Mouse (Mus musculus): ENCODE measurements around the gene Tecpr1.

Tecpr1 gene

GRCm38 (mm10) chr5:144189950-144190583 is 33.3 kb downstream of the Tecpr1 start, which contains the start of gene Bhlha15:
TSS of gene Bhlha15 (plus strand) at chr5:144190286.
- in situ Hi-C loops (cut with MboI; ENCODE audit: low pct_unique_long_range_greater_than_20kb in 1 of 2, low sequenced_read_pairs in 2 of 2, unreplicated experiment in 1 of 2) = no loop called here

- in situ Hi-C loops (cut with MboI; ENCODE audit: low pct_unique_long_range_greater_than_20kb in 1 of 2, low sequenced_read_pairs in 2 of 2, unreplicated experiment in 1 of 2) = no loop called here
These were observed 34.1 kb downstream of the Tecpr1 start for GRCm38 (mm10) chr5:144189327-144189726.

GRCm38 (mm10) chr5:144188422-144188821 is 35.0 kb downstream of the Tecpr1 start:
- in situ Hi-C loops (cut with MboI; ENCODE audit: low pct_unique_long_range_greater_than_20kb in 1 of 2, low sequenced_read_pairs in 2 of 2, unreplicated experiment in 1 of 2) = no loop called here

DNA sequence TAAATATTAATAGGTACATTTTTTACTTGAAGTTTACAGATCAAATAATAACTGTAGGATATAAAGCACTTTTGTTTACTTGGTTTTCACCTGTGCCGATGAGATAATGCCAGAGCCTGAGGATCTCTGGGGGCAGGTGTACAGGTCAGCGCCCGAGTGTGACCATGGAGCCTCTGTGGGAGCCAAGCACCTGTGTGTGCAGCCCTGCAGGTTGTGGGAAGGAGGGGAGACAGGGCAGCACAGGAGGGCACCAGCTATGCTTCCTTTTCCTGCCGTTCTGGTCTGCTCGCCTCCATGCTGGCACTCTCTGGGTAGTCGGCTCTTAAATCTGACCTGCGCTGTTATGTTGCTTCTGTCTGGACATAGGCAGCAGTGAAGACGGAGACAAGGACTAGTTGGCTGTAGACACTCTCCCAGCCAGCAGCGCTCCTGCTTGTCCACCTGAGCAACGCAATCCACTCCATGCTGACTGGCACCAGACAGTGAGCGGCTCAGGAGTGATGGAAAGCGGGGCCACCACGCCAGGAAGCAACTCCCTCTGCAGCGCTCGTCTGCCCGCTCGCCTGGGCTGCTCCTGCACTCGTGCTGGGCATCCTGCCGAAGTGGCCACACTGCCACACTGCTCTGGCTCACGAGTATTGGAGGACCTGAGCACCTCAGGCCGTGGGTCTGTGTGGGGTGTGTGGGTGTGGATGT is 38.9 kb downstream of the Tecpr1 start:
- in situ Hi-C loops (cut with MboI; ENCODE audit: low pct_unique_long_range_greater_than_20kb in 1 of 2, low sequenced_read_pairs in 2 of 2, unreplicated experiment in 1 of 2) = no loop called here

DNA sequence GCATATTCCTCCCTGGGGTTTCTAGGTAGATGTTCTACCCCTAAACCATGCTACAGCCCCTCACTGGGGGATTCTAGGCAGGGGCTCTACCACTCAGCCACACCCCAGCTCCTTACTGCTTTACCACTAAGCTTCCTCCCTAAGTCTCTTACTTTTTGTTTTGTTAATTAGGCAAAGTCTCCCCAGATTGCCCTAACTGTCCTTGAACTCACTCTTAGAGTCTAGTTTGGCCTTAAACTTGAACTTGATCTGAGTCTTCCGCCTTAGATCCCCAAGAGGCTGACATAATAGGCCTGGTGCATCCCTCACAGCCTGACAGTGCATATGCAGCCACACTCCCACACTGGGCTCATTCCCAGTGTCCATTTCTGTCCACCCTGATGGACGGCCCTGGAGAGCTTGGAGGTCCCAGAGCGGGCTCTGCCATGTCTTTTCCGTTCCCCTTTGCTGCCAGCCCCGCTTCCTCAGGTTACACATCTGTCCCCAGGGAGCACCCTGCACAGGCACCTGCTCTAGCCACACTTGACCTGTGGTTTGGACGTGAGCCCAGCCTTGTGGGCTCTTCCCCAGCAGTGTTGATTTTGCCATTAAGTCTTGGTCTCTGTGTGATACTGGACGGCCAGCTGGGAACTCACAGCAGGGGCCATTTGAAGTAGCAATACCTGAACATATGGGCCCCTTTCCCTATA is 39.6 kb downstream of the Tecpr1 start:
- in situ Hi-C loops (cut with MboI; ENCODE audit: low pct_unique_long_range_greater_than_20kb in 1 of 2, low sequenced_read_pairs in 2 of 2, unreplicated experiment in 1 of 2) = no loop called here

- in situ Hi-C loops (cut with MboI; ENCODE audit: low pct_unique_long_range_greater_than_20kb in 1 of 2, low sequenced_read_pairs in 2 of 2, unreplicated experiment in 1 of 2) = no loop called here
These were observed 40.2 kb downstream of the Tecpr1 start for GRCm38 (mm10) chr5:144183248-144183559.

DNA sequence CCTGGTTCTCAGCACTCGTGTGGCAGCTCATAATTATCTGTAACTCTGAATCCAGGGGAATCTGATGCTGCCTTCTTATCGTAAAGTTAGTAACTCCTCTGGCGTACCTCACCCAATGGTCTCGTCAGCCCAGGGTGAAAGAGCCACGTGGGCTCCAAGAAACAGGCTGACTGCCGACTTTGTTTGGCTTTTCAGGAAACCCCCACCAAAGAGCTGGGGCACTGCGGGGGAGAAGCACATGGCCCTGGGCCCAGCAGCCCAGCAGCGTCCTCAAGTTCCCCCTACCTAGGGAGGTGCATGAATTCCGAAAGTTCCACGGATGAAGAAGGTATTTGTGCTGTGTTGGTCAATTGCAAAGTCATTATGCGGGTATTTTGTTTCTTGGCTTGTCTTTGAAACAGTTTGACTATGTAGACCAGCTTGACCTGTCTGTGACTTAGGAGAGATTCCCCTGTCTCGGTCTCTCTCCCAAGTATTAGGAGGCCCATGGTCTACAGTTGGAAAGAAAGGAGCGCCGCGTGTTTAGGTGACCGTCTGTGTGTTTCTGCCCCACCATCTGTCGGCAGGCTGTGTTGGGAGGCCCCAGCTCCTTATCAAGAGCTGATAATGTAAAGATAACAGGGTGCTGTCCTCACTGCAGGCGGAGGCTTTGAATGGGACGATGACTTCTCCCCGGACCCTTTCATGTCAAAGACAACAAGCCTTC is 40.7 kb downstream of the Tecpr1 start:
- in situ Hi-C loops (cut with MboI; ENCODE audit: low pct_unique_long_range_greater_than_20kb in 1 of 2, low sequenced_read_pairs in 2 of 2, unreplicated experiment in 1 of 2) = no loop called here

- in situ Hi-C loops (cut with MboI; ENCODE audit: low pct_unique_long_range_greater_than_20kb in 1 of 2, low sequenced_read_pairs in 2 of 2, unreplicated experiment in 1 of 2) = no loop called here
These were observed 42.2 kb downstream of the Tecpr1 start for GRCm38 (mm10) chr5:144181249-144181648.

GRCm38 (mm10) chr5:144178216-144178615 is 45.2 kb downstream of the Tecpr1 start:
- in situ Hi-C loops (cut with MboI; ENCODE audit: low pct_unique_long_range_greater_than_20kb in 1 of 2, low sequenced_read_pairs in 2 of 2, unreplicated experiment in 1 of 2) = no loop called here

GRCm38 (mm10) chr5:144173648-144174047 is 49.8 kb downstream of the Tecpr1 start:
- in situ Hi-C loops (cut with MboI; ENCODE audit: low pct_unique_long_range_greater_than_20kb in 1 of 2, low sequenced_read_pairs in 2 of 2, unreplicated experiment in 1 of 2) = no loop called here

- in situ Hi-C loops (cut with MboI; ENCODE audit: low pct_unique_long_range_greater_than_20kb in 1 of 2, low sequenced_read_pairs in 2 of 2, unreplicated experiment in 1 of 2) = no loop called here
These were observed 54.0 kb downstream of the Tecpr1 start for GRCm38 (mm10) chr5:144169275-144169975.

DNA sequence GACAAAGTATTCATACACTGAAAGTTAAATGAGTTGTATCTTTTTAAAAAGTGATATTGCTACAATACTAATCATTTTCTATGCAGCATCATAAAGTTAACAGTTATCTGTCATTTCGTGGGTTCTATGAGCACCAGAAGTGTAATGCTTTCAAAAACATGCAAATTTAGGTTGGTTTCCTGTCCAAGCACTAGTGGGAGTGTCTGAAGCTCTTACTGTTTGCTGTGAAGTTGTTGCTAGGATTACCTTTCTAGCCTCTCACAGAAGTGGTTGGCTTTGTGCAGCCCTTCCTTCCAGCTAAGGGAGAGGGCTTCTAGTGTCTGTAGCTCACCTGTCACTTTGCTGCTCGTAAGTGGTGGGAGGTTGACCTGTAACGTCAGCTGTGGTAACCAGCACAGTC is 57.7 kb downstream of the Tecpr1 start:
- in situ Hi-C loops (cut with MboI; ENCODE audit: low pct_unique_long_range_greater_than_20kb in 1 of 2, low sequenced_read_pairs in 2 of 2, unreplicated experiment in 1 of 2) = no loop called here

DNA sequence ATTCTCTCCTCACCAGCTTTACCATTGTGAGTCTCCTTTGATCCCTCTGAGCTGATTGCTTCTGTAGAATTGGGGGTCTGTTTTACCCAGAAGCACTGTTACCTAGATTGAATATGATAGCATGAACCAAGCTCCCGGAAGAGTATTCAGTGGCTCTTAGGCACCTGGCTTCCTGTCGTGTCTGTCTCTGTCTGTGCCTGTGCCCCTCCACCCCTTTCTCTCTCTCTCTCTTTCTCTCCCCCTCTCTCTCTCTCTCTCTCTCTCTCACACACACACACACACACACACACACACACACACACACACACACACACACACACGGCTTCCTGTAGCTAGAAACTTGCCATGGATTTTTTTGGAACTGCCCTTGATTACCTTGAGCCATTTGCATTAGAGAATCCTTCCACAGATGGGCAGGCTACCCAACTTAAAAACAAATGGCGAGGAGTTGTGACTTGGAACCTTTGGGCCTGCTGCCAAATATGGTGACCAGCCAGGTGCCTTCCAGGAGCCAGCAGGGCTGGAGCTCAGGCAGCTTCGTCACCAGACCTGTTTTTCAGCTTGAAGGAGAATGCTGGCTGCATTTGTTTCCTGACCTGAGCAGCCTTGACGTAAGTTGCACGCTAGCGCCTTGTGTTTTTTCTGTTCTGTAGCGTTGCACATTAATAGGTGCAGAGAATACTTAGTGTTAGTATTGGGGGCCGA is 60.5 kb downstream of the Tecpr1 start:
- in situ Hi-C loops (cut with MboI; ENCODE audit: low pct_unique_long_range_greater_than_20kb in 1 of 2, low sequenced_read_pairs in 2 of 2, unreplicated experiment in 1 of 2) = no loop called here

DNA sequence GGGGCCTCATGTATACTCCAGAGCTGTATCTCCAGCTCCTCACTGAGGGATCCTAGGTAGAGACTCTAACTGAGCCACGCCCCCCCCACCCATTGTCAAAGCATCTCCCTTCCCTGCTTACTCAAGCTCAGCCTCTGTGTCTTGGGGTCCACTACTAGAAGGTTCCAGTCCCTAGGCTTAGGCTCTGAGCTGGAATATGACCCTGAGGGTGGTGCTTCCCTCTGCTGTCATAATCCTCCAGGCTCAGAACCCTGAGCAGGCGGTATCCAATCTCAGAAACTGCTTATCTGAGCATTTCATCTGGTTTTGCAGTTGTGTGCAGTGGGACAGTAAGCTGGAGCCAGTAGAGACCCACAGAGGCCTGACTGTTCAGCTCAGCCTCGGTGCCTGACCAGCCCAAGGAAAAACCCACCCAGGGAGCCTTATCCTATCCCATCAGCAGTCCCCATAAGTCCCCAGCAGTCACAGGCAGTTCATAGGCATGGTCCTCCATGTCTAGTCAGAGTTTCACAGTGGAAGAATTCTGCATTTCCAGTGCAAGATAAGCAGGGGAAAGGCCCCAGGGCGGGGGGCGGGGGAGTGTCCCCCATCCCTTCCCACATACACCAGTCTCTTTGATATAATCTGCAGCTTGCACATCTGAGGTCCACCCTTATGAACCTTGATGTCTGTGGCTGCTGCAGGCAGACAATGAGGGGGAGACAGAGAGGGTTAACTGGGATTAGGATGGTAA is 61.2 kb downstream of the Tecpr1 start:
- in situ Hi-C loops (cut with MboI; ENCODE audit: low pct_unique_long_range_greater_than_20kb in 1 of 2, low sequenced_read_pairs in 2 of 2, unreplicated experiment in 1 of 2) = no loop called here

DNA sequence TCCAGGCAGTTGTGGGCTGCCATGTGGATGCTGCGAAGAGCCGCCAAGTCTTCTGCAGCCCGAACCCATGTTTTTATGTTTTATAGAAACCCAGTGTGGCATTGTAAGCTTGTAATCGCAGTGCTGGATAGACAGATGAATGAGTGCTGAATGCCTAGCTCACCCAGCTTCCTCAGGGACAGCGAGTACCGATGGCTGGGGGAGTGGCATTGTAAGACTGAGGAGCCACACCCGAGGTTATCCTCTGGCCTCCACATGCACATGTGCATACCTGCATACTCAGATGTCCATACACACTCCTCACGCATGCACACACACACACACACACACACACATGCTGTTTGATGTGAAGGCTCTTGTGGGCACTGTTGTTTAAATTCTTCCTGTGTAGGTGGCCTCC is 64.3 kb downstream of the Tecpr1 start:
- in situ Hi-C loops (cut with MboI; ENCODE audit: low pct_unique_long_range_greater_than_20kb in 1 of 2, low sequenced_read_pairs in 2 of 2, unreplicated experiment in 1 of 2) = loop anchor here (10.0 kb wide), 1 partner anchor 104 kb away; no protein-coding TSS in a partner anchor

DNA sequence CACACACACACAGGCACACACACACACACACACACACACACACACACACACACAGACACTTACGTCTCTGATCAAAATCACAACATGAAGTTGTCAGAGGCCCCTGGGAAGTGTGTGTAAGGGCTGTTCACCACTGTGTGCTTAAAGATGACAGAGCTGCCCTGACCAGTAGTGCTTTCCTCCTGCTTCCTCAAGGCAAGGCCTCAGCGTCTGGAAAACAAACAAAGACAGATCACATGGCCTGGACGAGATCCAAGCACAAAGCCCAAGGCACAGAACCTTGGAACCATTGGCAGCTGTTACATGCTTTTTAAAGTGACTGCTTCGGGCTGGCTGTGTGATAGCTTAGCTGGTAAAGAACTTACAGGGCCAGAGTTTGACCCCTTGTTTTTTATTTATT is 64.8 kb downstream of the Tecpr1 start:
- in situ Hi-C loops (cut with MboI; ENCODE audit: low pct_unique_long_range_greater_than_20kb in 1 of 2, low sequenced_read_pairs in 2 of 2, unreplicated experiment in 1 of 2) = loop anchor here (10.0 kb wide), 1 partner anchor 104 kb away; no protein-coding TSS in a partner anchor

DNA sequence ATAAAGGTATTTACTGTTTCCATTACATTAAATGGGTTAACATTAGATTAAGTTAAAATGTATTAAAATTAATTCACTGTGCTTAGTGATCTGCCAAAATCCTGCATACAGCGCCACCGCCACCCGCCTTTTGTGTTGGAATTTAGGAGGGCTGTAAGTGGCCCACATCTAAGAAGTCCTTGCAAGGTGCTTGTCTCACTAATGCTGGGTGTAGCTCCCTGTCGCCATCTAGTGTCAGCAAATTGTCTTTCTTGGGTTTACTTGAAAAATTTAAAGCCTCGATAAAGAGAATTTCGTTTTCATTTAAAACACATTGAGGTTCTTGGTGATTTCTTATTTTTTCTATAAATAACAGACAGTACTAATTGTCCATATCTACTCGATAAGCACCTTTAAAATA is 68.9 kb downstream of the Tecpr1 start:
- in situ Hi-C loops (cut with MboI; ENCODE audit: low pct_unique_long_range_greater_than_20kb in 1 of 2, low sequenced_read_pairs in 2 of 2, unreplicated experiment in 1 of 2) = loop anchor here (10.0 kb wide), 1 partner anchor 100 kb away; no protein-coding TSS in a partner anchor

Data from mouse embryonic stem cell (cell line).